Mouse (Mus musculus) limb, embryonic 11.5 days (tissue): ENCODE measurements at regions not wholly inside any gene's neighbourhood (a gene's known extent, or its start where the extent isn't known, plus 50 kb on each side); places are given as distances from the start of the nearest gene placed in this dataset.

Experiments used
- ATAC-seq: fragments of 200-750 bp; cut with Nextera tagmentation; 2 replicates; pipeline ENCODE4 v1.8.0; 2017; ENCODE audit warnings: low read depth; ENCODE audit not compliant: insufficient number of reproducible peaks, low FRiP score, low TSS enrichment
- DNase-seq: peaks from one replicate; pipeline ENCODE4 v3.0.0-alpha.2; 2015; ENCODE audit warnings: low spot score
- H3K27ac ChIP-seq: fragments of 300-500 bp; sonication (generic); replicated peaks from 2 replicates; pipeline ENCODE4 v1.5.1; 2014; ENCODE audit warnings: low read depth, mild to moderate bottlenecking, low read length
- H3K27me3 ChIP-seq: fragments of 300-500 bp; sonication (generic); 2 replicates; pipeline ENCODE4 v1.6.1; 2014; ENCODE audit warnings: mild to moderate bottlenecking, low read length, mixed read lengths; ENCODE audit not compliant: control insufficient read depth, insufficient read depth
- H3K36me3 ChIP-seq: fragments of 300-500 bp; sonication (generic); 2 replicates; pipeline ENCODE4 v1.6.1; 2014; ENCODE audit warnings: mild to moderate bottlenecking, low read length, moderate library complexity, mixed read lengths; ENCODE audit not compliant: control insufficient read depth, insufficient read depth
- H3K4me1 ChIP-seq: fragments of 300-500 bp; sonication (generic); 2 replicates; pipeline ENCODE4 v1.6.1; 2014; ENCODE audit warnings: low read length, mixed read lengths; ENCODE audit not compliant: control insufficient read depth, insufficient read depth
- H3K4me2 ChIP-seq: fragments of 300-500 bp; sonication (generic); 2 replicates; pipeline ENCODE4 v1.6.1; 2014; ENCODE audit warnings: low read depth, mild to moderate bottlenecking, moderate library complexity; ENCODE audit not compliant: severe bottlenecking
- H3K4me3 ChIP-seq: fragments of 300-500 bp; sonication (generic); 2 replicates; pipeline ENCODE4 v1.5.1; 2014; ENCODE audit warnings: low read depth, low read length
- H3K9ac ChIP-seq: fragments of 300-500 bp; sonication (generic); 2 replicates; pipeline ENCODE4 v1.6.1; 2014; ENCODE audit warnings: mild to moderate bottlenecking, low read length
- H3K9me3 ChIP-seq: fragments of 300-500 bp; sonication (generic); 2 replicates; pipeline ENCODE4 v1.6.1; 2016; ENCODE audit warnings: low read length; ENCODE audit not compliant: control insufficient read depth
- WGBS: fragments of 180-500 bp; shearing (Covaris S2); extraction: QIAGEN DNeasy Blood & Tissue Kit; methylation state at CpG from one replicate; pipeline ENCODE4 v1.1.7; 2014; 5-methylcytosine and 5-hydroxymethylcytosine counted together

GRCm38 (mm10) chr4:33797964-33798363 is 126.4 kb upstream of the Cnr1 start:
- 93% methylated on average over 4 of the region's 4 CpGs for WGBS
- Histone ChIP-seq H3K4me2 (no peak overlapping the region), H3K27ac (no peak overlapping the region), H3K27me3 (no peaks in the 10 kb centered on the region), H3K4me3 (no peak overlapping the region), H3K36me3 (no peaks in the 10 kb centered on the region), H3K4me1 (no peaks in the 10 kb centered on the region), H3K9me3 (no peaks in the 10 kb centered on the region), H3K9ac (no peak overlapping the region)
- ATAC-seq (no peak), DNase-seq (no peak)

- H3K27me3 ChIP-seq, result no peaks in the 10 kb centered on the region
- no peak for DNase-seq
- WGBS, result 84% methylated on average over 6 of the region's 6 CpGs
- H3K4me3 ChIP-seq, result no peak overlapping the region
- no peaks in the 10 kb centered on the region for H3K9me3 ChIP-seq
- no peak for ATAC-seq
- H3K36me3 ChIP-seq, result no peaks in the 10 kb centered on the region
- no peak overlapping the region for H3K27ac ChIP-seq
- H3K4me2 ChIP-seq, result no peak overlapping the region
- no peaks in the 10 kb centered on the region for H3K4me1 ChIP-seq
- no peak overlapping the region for H3K9ac ChIP-seq
These were observed 125.7 kb upstream of the Cnr1 start for GRCm38 (mm10) chr4:33798654-33799053.

GRCm38 (mm10) chr4:33799110-33799509 is 125.3 kb upstream of the Cnr1 start:
- Histone ChIP-seq H3K9me3 (no peaks in the 10 kb centered on the region), H3K27me3 (no peaks in the 10 kb centered on the region), H3K4me1 (no peaks in the 10 kb centered on the region), H3K9ac (no peak overlapping the region), H3K27ac (no peak overlapping the region), H3K4me2 (no peak overlapping the region), H3K36me3 (no peaks in the 10 kb centered on the region), H3K4me3 (no peak overlapping the region)
- 66% methylated on average over 6 of the region's 6 CpGs for WGBS
- ATAC-seq, result no peak
- DNase-seq, result no peak

GRCm38 (mm10) chr4:33799831-33800230 is 124.6 kb upstream of the Cnr1 start:
- Histone ChIP-seq H3K9ac (no peak overlapping the region), H3K4me3 (no peak overlapping the region), H3K36me3 (no peaks in the 10 kb centered on the region), H3K4me1 (no peaks in the 10 kb centered on the region), H3K27ac (no peak overlapping the region), H3K9me3 (no peaks in the 10 kb centered on the region), H3K4me2 (no peak overlapping the region), H3K27me3 (no peaks in the 10 kb centered on the region)
- ATAC-seq, result no peak
- 82% methylated on average over 1 of the region's 1 CpGs for WGBS
- DNase-seq, result no peak

GRCm38 (mm10) chr4:33812338-33812737 is 112.1 kb upstream of the Cnr1 start:
- 77% methylated on average over 1 of the region's 1 CpGs for WGBS
- no peak overlapping the region for H3K4me3 ChIP-seq
- H3K4me1 ChIP-seq, result no peaks in the 10 kb centered on the region
- H3K27ac ChIP-seq, result no peak overlapping the region
- ATAC-seq (no peak), DNase-seq (no peak)
- H3K36me3 ChIP-seq, result no peaks in the 10 kb centered on the region
- no peak overlapping the region for H3K9ac ChIP-seq
- H3K9me3 ChIP-seq, result no peaks in the 10 kb centered on the region
- no peak overlapping the region for H3K4me2 ChIP-seq
- H3K27me3 ChIP-seq, result no peaks in the 10 kb centered on the region

- H3K27me3 ChIP-seq, result no peaks in the 10 kb centered on the region
- no peak overlapping the region for H3K4me3 ChIP-seq
- DNase-seq, result peak; percentile 39
- H3K9ac ChIP-seq, result no peak overlapping the region
- H3K36me3 ChIP-seq, result no peaks in the 10 kb centered on the region
- H3K27ac ChIP-seq, result no peak overlapping the region
- H3K9me3 ChIP-seq, result no peaks in the 10 kb centered on the region
- WGBS, result 4% methylated on average over 5 of the region's 5 CpGs
- no peak overlapping the region for H3K4me2 ChIP-seq
- 0 out of 2 replicates have a peak, but pooled peaks cover 3% of the 10 kb centered on the region for H3K4me1 ChIP-seq
- ATAC-seq, result no peak
These were observed 100.5 kb upstream of the Cnr1 start for GRCm38 (mm10) chr4:33823850-33824249.

- DNase-seq (no peak), ATAC-seq (no peak)
- Histone ChIP-seq H3K9me3 (no peaks in the 10 kb centered on the region), H3K9ac (no peak overlapping the region), H3K4me3 (no peak overlapping the region), H3K36me3 (no peaks in the 10 kb centered on the region), H3K27ac (no peak overlapping the region), H3K4me1 (no peaks in the 10 kb centered on the region), H3K4me2 (no peak overlapping the region), H3K27me3 (no peaks in the 10 kb centered on the region)
- WGBS, result 83% methylated on average over 7 of the region's 7 CpGs
These were observed 91.3 kb upstream of the Cnr1 start for GRCm38 (mm10) chr4:33833134-33833533.

- Histone ChIP-seq H3K9ac (no peak overlapping the region), H3K4me1 (no peaks in the 10 kb centered on the region), H3K4me3 (no peak overlapping the region), H3K36me3 (no peaks in the 10 kb centered on the region), H3K27ac (no peak overlapping the region), H3K4me2 (no peak overlapping the region), H3K27me3 (no peaks in the 10 kb centered on the region), H3K9me3 (no peaks in the 10 kb centered on the region)
- 85% methylated on average over 6 of the region's 6 CpGs for WGBS
- no peak for DNase-seq
- ATAC-seq, result no peak
These were observed 86.0 kb upstream of the Cnr1 start for GRCm38 (mm10) chr4:33838436-33838835.

GRCm38 (mm10) chr4:33840119-33840518 is 84.3 kb upstream of the Cnr1 start:
- H3K4me2 ChIP-seq, result no peak overlapping the region
- no peak overlapping the region for H3K4me3 ChIP-seq
- no peak for ATAC-seq
- H3K27ac ChIP-seq, result no peak overlapping the region
- 82% methylated on average over 14 of the region's 14 CpGs for WGBS
- H3K9ac ChIP-seq, result no peak overlapping the region; the same call in 1 of the 2 replicates
- no peaks in the 10 kb centered on the region for H3K9me3 ChIP-seq
- no peaks in the 10 kb centered on the region for H3K36me3 ChIP-seq
- no peak for DNase-seq
- H3K4me1 ChIP-seq, result no peaks in the 10 kb centered on the region
- no peaks in the 10 kb centered on the region for H3K27me3 ChIP-seq
